Mouse (Mus musculus) ES-E14 (cell line): ENCODE results near the gene Gabbr1. TPM values are rescaled to one million over a fixed set of nuclear protein-coding genes. Genes with fewer than 3 reads are reported as not detected.

Experiments
- DNase-seq: peaks from one replicate; pipeline ENCODE4 v3.0.0-alpha.2; 2013; ENCODE audit warnings: low read depth, low spot score
- H3K27ac ChIP-seq: 2 replicates; pipeline ENCODE4 v1.5.1; 2012; ENCODE audit warnings: low read depth, mild to moderate bottlenecking, low read length, moderate library complexity, mixed read lengths; ENCODE audit not compliant: poor library complexity, insufficient read depth, severe bottlenecking
- H3K36me3 ChIP-seq: 2 replicates; pipeline ENCODE4 v1.6.1; 2012; ENCODE audit warnings: mild to moderate bottlenecking, low read length, moderate library complexity, mixed read lengths; ENCODE audit not compliant: control insufficient read depth, poor library complexity, insufficient read depth, severe bottlenecking
- H3K4me1 ChIP-seq, 2 experiments: fragments of 150-350 bp in 1 of 2; sonication (generic) in 1 of 2; 2 replicates each; pipeline ENCODE4 v1.6.1; 2012; ENCODE audit warnings: low read length in 2 of 2, mild to moderate bottlenecking in 1 of 2, mixed read lengths in 1 of 2; ENCODE audit not compliant: control insufficient read depth in 2 of 2, insufficient read depth in 2 of 2, poor library complexity in 1 of 2
- H3K4me3 ChIP-seq, 2 experiments: fragments of 150-350 bp in 1 of 2; sonication (generic) in 1 of 2; 2 replicates each; pipeline ENCODE4 v1.5.1; 2012; ENCODE audit warnings: low read length in 2 of 2, low read depth in 1 of 2, mild to moderate bottlenecking in 1 of 2, mixed read lengths in 1 of 2; ENCODE audit not compliant: insufficient read depth in 1 of 2, poor library complexity in 1 of 2, severe bottlenecking in 1 of 2
- H3K9ac ChIP-seq: 2 replicates; pipeline ENCODE4 v1.6.1; 2012; ENCODE audit warnings: low read depth, mild to moderate bottlenecking, low read length, mixed read lengths; ENCODE audit not compliant: poor library complexity, insufficient read depth, severe bottlenecking
- H3K9me3 ChIP-seq: fragments of 150-350 bp; sonication (generic); 2 replicates; pipeline ENCODE4 v1.6.1; 2012; ENCODE audit warnings: low read depth, mild to moderate bottlenecking, low read length; ENCODE audit not compliant: control insufficient read depth, insufficient read depth
- CHD2 ChIP-seq: IDR thresholded peaks from 2 replicates; pipeline ENCODE4 v1.6.1; 2014; ENCODE audit warnings: mild to moderate bottlenecking, low read depth, low read length, inconsistent platforms
- HCFC1 ChIP-seq: IDR thresholded peaks from 2 replicates; pipeline ENCODE4 v1.6.1; 2012; ENCODE audit warnings: low read length, inconsistent platforms, borderline replicate concordance; ENCODE audit not compliant: insufficient read depth
- MAFK ChIP-seq: IDR thresholded peaks from 2 replicates; pipeline ENCODE4 v1.6.1; 2014; ENCODE audit warnings: mild to moderate bottlenecking, low read depth, low read length, inconsistent platforms; ENCODE audit not compliant: insufficient read depth
- ZC3H11A ChIP-seq: IDR thresholded peaks from 2 replicates; pipeline ENCODE4 v1.6.1; 2012; ENCODE audit warnings: low read depth, mild to moderate bottlenecking, inconsistent platforms, low read length, borderline replicate concordance
- ZNF384 ChIP-seq: IDR thresholded peaks from 2 replicates; pipeline ENCODE4 v1.6.1; 2012; ENCODE audit warnings: low read depth, low read length, inconsistent platforms
- in situ Hi-C, 2 experiments: fragments of 600-800 bp; cut with MboI; formaldehyde crosslinking; loops; one replicate each; pipeline ENCODE4 v1.15.1; 2025; ENCODE audit warnings: low sequenced_read_pairs in 2 of 2, inconsistent platforms in 1 of 2; ENCODE audit not compliant: unreplicated experiment in 2 of 2
- total RNA-seq: library from RNA; depleted of rRNA; stranded (reverse); fragments of 300-350 nt; gene quantifications from 2 replicates; pipeline ENCODE4 v1.2.3, GENCODE M21; 2012

Gene Gabbr1
- total RNA-seq, 1 experiment: 60.9 TPM

- H3K4me1 ChIP-seq: peaks cover 5 to 9% of the 10 kb centered on the region in 2 experiments; a peak in 2 of 4 replicates
- no peak for TF ChIP-seq MAFK
- TF ChIP-seq ZNF384: no peak
- TF ChIP-seq HCFC1: no peak
- TF ChIP-seq ZC3H11A: no peak
- TF ChIP-seq CHD2: no peak
- H3K9ac ChIP-seq: peak overlapping the region; percentile 93
- H3K36me3 ChIP-seq: peaks cover 12% of the 10 kb centered on the region
- H3K9me3 ChIP-seq: no peaks in the 10 kb centered on the region
- in situ Hi-C loops: no loop called here
- peak overlapping the region; percentile 92 to 97 for H3K4me3 ChIP-seq
- H3K27ac ChIP-seq: peak overlapping the region; percentile 90
- DNase-seq: no peak
These were observed 746 bp downstream of the Gabbr1 start for GRCm38 (mm10) chr17:37046312-37047112.

- Histone ChIP-seq H3K9me3 (no peaks in the 10 kb centered on the region), H3K27ac (peak overlapping the region; percentile 65; the same call in 1 of the 2 replicates), H3K36me3 (peaks cover 13% of the 10 kb centered on the region), H3K9ac (peak overlapping the region; percentile 93), H3K4me1 (peaks cover 5 to 9% of the 10 kb centered on the region in 2 experiments; a peak in 2 of 4 replicates), H3K4me3 (peak overlapping the region; percentile 92 to 97)
- TF ChIP-seq MAFK: peak; percentile 70; the same call in 1 of the 2 replicates
- TF ChIP-seq HCFC1: no peak
- DNase-seq: no peak
- in situ Hi-C loops: no loop called here
These were observed 1.7 kb downstream of the Gabbr1 start for GRCm38 (mm10) chr17:37047332-37047976.

GRCm38 (mm10) chr17:37047981-37048380 lies 2.2 kb downstream of the Gabbr1 start:
- H3K27ac ChIP-seq: no peak overlapping the region
- in situ Hi-C loops: no loop called here
- no peak overlapping the region for H3K9ac ChIP-seq
- H3K36me3 ChIP-seq: peaks cover 16% of the 10 kb centered on the region
- TF ChIP-seq MAFK (no peak), CHD2 (no peak), HCFC1 (no peak), ZNF384 (no peak), ZC3H11A (no peak)
- H3K4me1 ChIP-seq: peaks cover 5 to 9% of the 10 kb centered on the region in 2 experiments; a peak in 2 of 4 replicates
- no peaks in the 10 kb centered on the region for H3K9me3 ChIP-seq
- H3K4me3 ChIP-seq: peak overlapping the region; percentile 46 to 97
- no peak for DNase-seq

GRCm38 (mm10) chr17:37048383-37048782 lies 2.6 kb downstream of the Gabbr1 start:
- Histone ChIP-seq H3K9ac (no peak overlapping the region), H3K4me1 (peaks cover 5 to 9% of the 10 kb centered on the region in 2 experiments; a peak in 2 of 4 replicates), H3K36me3 (peaks cover 18% of the 10 kb centered on the region), H3K9me3 (no peaks in the 10 kb centered on the region), H3K27ac (no peak overlapping the region), H3K4me3 (peak overlapping the region; percentile 26 to 46; a peak in 3 of 4 replicates)
- no peak for DNase-seq
- TF ChIP-seq ZC3H11A (no peak), CHD2 (no peak), ZNF384 (no peak), HCFC1 (no peak), MAFK (no peak)
- in situ Hi-C loops: no loop called here
